Mouse (Mus musculus) R1 (cell line): ENCODE measurements around the gene Isg20l2.

Source experiments
- DNase-seq: peaks from one replicate; pipeline ENCODE4 v3.0.0-alpha.2; 2018; ENCODE audit warnings: low read depth, low spot score

Gene Isg20l2

GRCm38 (mm10) chr3:87910573-87911141 is 19.5 kb upstream of the Isg20l2 start:
- peak; percentile 100 for DNase-seq

GRCm38 (mm10) chr3:87913491-87913890 is 16.6 kb upstream of the Isg20l2 start:
- DNase-seq, result no peak

GRCm38 (mm10) chr3:87913891-87914290 is 16.2 kb upstream of the Isg20l2 start:
- DNase-seq, result no peak

- no peak for DNase-seq
Observed at GRCm38 (mm10) chr3:87916990-87917389, 13.1 kb upstream of the Isg20l2 start.

- DNase-seq, result no peak
Observed at GRCm38 (mm10) chr3:87918551-87918950, 11.6 kb upstream of the Isg20l2 start.

- peak; percentile 98 for DNase-seq
Observed at GRCm38 (mm10) chr3:87919336-87920108, 10.6 kb upstream of the Isg20l2 start, which contains the start of gene Mrpl24. TSS of gene Mrpl24 (plus strand) at chr3:87919506.

- no peak for DNase-seq
Observed at GRCm38 (mm10) chr3:87920270-87920943, 9.7 kb upstream of the Isg20l2 start.

GRCm38 (mm10) chr3:87924996-87925395 is 5.1 kb upstream of the Isg20l2 start:
- no peak for DNase-seq

- no peak for DNase-seq
Observed at GRCm38 (mm10) chr3:87927452-87927851, 2.7 kb upstream of the Isg20l2 start.

GRCm38 (mm10) chr3:87929341-87930077 is 605 bp upstream of the Isg20l2 start:
- no peak for DNase-seq

GRCm38 (mm10) chr3:87934026-87934425 is 3.9 kb downstream of the Isg20l2 start:
- DNase-seq, result no peak

- no peak for DNase-seq
Observed at GRCm38 (mm10) chr3:87934501-87934900, 4.4 kb downstream of the Isg20l2 start.

GRCm38 (mm10) chr3:87935201-87935600 is 5.1 kb downstream of the Isg20l2 start:
- no peak for DNase-seq

- peak; percentile 88 for DNase-seq
Observed at GRCm38 (mm10) chr3:87935776-87936175, 5.7 kb downstream of the Isg20l2 start.

- no peak for DNase-seq
Observed at GRCm38 (mm10) chr3:87940611-87941010, 10.5 kb downstream of the Isg20l2 start.

- DNase-seq, result no peak
Observed at GRCm38 (mm10) chr3:87942471-87942870, 12.4 kb downstream of the Isg20l2 start.

- DNase-seq, result no peak
Observed at GRCm38 (mm10) chr3:87943586-87943985, 13.5 kb downstream of the Isg20l2 start.

- DNase-seq, result no peak
Observed at GRCm38 (mm10) chr3:87944838-87945600, 14.9 kb downstream of the Isg20l2 start.

GRCm38 (mm10) chr3:87945781-87946540 is 15.8 kb downstream of the Isg20l2 start:
- DNase-seq, result no peak

GRCm38 (mm10) chr3:87946541-87946860 is 16.4 kb downstream of the Isg20l2 start:
- no peak for DNase-seq
